Mouse (Mus musculus) limb, embryonic 11.5 days (tissue): ENCODE results near the gene Ppig. TPM values are rescaled to one million over a fixed set of nuclear protein-coding genes. Genes with fewer than 3 reads are reported as not detected.

ENCODE experiments used
- polyA plus RNA-seq: library from polyadenylated mRNA; unstranded; fragments of >200 nt; fragmentation: Nextera tagmentation; extraction: Ambion mirVana; gene quantifications from 2 replicates; pipeline ENCODE4 v1.2.1, GENCODE M21; 2014

Ppig gene
- polyA plus RNA-seq, 1 experiment from 2014 or later, result 138 TPM

Other genes starting within 250 kb of the Ppig start
- gene Lrp2, start 136.5 kb upstream of the Ppig start, polyA plus RNA-seq, result 0.03 and 0.07 TPM in 2 replicates
- 17.4 and 20.7 TPM in 2 replicates for gene Bbs5, start 75.4 kb upstream of the Ppig start, polyA plus RNA-seq
- 2.7 and 3.5 TPM in 2 replicates for gene Klhl41, start 52.4 kb upstream of the Ppig start, polyA plus RNA-seq
- gene Fastkd1, start 9.0 kb upstream of the Ppig start, polyA plus RNA-seq, result 17.5 and 18.3 TPM in 2 replicates
- 2.2 and 3.0 TPM in 2 replicates for gene Ccdc173, start 67.0 kb downstream of the Ppig start, polyA plus RNA-seq
- gene Phospho2, start 67.1 kb downstream of the Ppig start, polyA plus RNA-seq, result 29.2 and 31.5 TPM in 2 replicates
- 31.6 and 35.7 TPM in 2 replicates for gene Klhl23, start 99.4 kb downstream of the Ppig start, polyA plus RNA-seq
- gene Ssb, start 139.0 kb downstream of the Ppig start, polyA plus RNA-seq, result 423 and 426 TPM in 2 replicates
- gene Mettl5, start 163.1 kb downstream of the Ppig start, polyA plus RNA-seq, result 35.7 and 36.2 TPM in 2 replicates
- 13.2 and 20.1 TPM in 2 replicates for gene Ubr3, start 174.7 kb downstream of the Ppig start, polyA plus RNA-seq